In genomic region chr14:6757231-6757536, GRCm38 (mm10) we compare ENCODE assay signal across 12 mouse cellular contexts. TPM values are rescaled to one million over a fixed set of nuclear protein-coding genes. Genes with fewer than 3 reads are reported as not detected.
DNase-seq lines count a peak whose midpoint lies in the region; ATAC-seq and TF ChIP-seq lines count a peak whose summit lies in the region.
"Not testable (repeated sequence)": the region's sequence is repeated elsewhere in the genome, so short reads cannot be mapped to it uniquely, and the experiment has no call there.
"Had no signal": no experiment of that assay in that cellular context is flagged by ENCODE, and none has a peak within 500 bp of the region (broad histone marks: within the 10 kb centered on the region; RNA-seq: fewer than 3 reads in every experiment).

No protein-coding gene starts in this region.

- not testable (repeated sequence) for H3K36me3 ChIP-seq in forebrain, embryonic 14.5 days (ENCODE audit: control insufficient read depth, insufficient read depth, low read length); heart, embryonic 14.5 days (ENCODE audit: control insufficient read depth, insufficient read depth, low read length); intestine, embryonic 14.5 days (ENCODE audit: control insufficient read depth, insufficient read depth, low read length); lung, embryonic 15.5 days; neural tube, embryonic 13.5 days; stomach, postnatal 0 days (ENCODE audit: control insufficient read depth, insufficient read depth, low read length)

- TF ChIP-seq CTCF in stomach, postnatal 0 days (IDR thresholded peaks at IDR 0.05; ENCODE audit: low read depth), result peak; percentile 50

- not testable (repeated sequence) for H3K9ac ChIP-seq in forebrain, embryonic 14.5 days (ENCODE audit: low read length); heart, embryonic 14.5 days (ENCODE audit: low read length); intestine, embryonic 14.5 days (ENCODE audit: low read length); lung, embryonic 15.5 days; neural tube, embryonic 13.5 days; stomach, postnatal 0 days (ENCODE audit: low read length)

- intact Hi-C loops in left cerebral cortex, postnatal 36 days (cut with DNase I), result not testable (repeated sequence)

- H3K9me3 ChIP-seq in forebrain, embryonic 14.5 days (replicated peaks; ENCODE audit: control insufficient read depth, low read length); heart, embryonic 14.5 days (ENCODE audit: control insufficient read depth, low read length); intestine, embryonic 14.5 days (ENCODE audit: control insufficient read depth, low read length); lung, embryonic 15.5 days; neural tube, embryonic 13.5 days; stomach, postnatal 0 days (ENCODE audit: control insufficient read depth, low read length): not testable (repeated sequence)

- not testable (repeated sequence) for H3K4me1 ChIP-seq in forebrain, embryonic 14.5 days (ENCODE audit: control insufficient read depth, insufficient read depth, low read length); heart, embryonic 14.5 days (ENCODE audit: control insufficient read depth in 2 of 2, insufficient read depth in 2 of 2, low read length in 2 of 2); intestine, embryonic 14.5 days (replicated peaks; ENCODE audit: control insufficient read depth, insufficient read depth, low read length); lung, embryonic 15.5 days; neural tube, embryonic 13.5 days (replicated peaks); stomach, postnatal 0 days (replicated peaks; ENCODE audit: control insufficient read depth, insufficient read depth)

- peak overlapping the region; percentile 34 for H3K4me3 ChIP-seq in forebrain, embryonic 14.5 days (ENCODE audit: low read depth, low read length)
- peak overlapping the region in 1 of 2 experiments; percentile 39; a peak in 3 of 4 replicates for H3K4me3 ChIP-seq in heart, embryonic 14.5 days (ENCODE audit: control insufficient read depth in 1 of 2, insufficient read depth in 1 of 2, low read depth in 1 of 2, low read length in 2 of 2)
- H3K4me3 ChIP-seq in intestine, embryonic 14.5 days (ENCODE audit: low read depth, low read length), result 0 out of 2 replicates have a peak overlapping the region, but pooled peaks have one; percentile 28
- peak overlapping the region; percentile 42 for H3K4me3 ChIP-seq in lung, embryonic 15.5 days
- peak overlapping the region; percentile 46 for H3K4me3 ChIP-seq in neural tube, embryonic 13.5 days
- H3K4me3 ChIP-seq in stomach, postnatal 0 days (ENCODE audit: low read depth, low read length), result peak overlapping the region; percentile 24; the same call in 1 of the 2 replicates

- peak; percentile 1 for DNase-seq in cerebellum, adult 9-10 months
- DNase-seq in forebrain, embryonic 14.5 days (ENCODE audit: low spot score); intestine, embryonic 14.5 days (ENCODE audit: low spot score); stomach, postnatal 0 days (ENCODE audit: low spot score): not testable (repeated sequence)
- peak; percentile 5 to 7 for DNase-seq in left cerebral cortex, postnatal 36 days (ENCODE audit: low spot score in 2 of 2)

- not testable (repeated sequence) for H3K27ac ChIP-seq in forebrain, embryonic 14.5 days (ENCODE audit: low read depth, low read length); heart, embryonic 14.5 days (replicated peaks in 1 of 2; ENCODE audit: control insufficient read depth in 1 of 2, insufficient read depth in 1 of 2, low read depth in 2 of 2, low read length in 2 of 2); intestine, embryonic 14.5 days (ENCODE audit: low read depth); lung, embryonic 15.5 days; neural tube, embryonic 13.5 days (replicated peaks); stomach, postnatal 0 days (replicated peaks)

- 3% methylated on average over 4 of the region's 13 CpGs for WGBS in forebrain, embryonic 14.5 days
- 0% methylated on average over 1 of the region's 13 CpGs for WGBS in heart, embryonic 14.5 days
- 0% methylated on average over 2 of the region's 13 CpGs for WGBS in intestine, embryonic 14.5 days
- 0% methylated on average over 5 of the region's 13 CpGs for WGBS in lung, embryonic 15.5 days
- 0% methylated on average over 5 of the region's 13 CpGs for WGBS in neural tube, embryonic 13.5 days
- WGBS in stomach, postnatal 0 days, result 0% methylated on average over 1 of the region's 13 CpGs

- not testable (repeated sequence) for TF ChIP-seq EP300 in stomach, postnatal 0 days (optimal IDR thresholded peaks at IDR 0.05)

- not testable (repeated sequence) for ATAC-seq in forebrain, embryonic 14.5 days; heart, embryonic 14.5 days (ENCODE audit: insufficient number of reproducible peaks, insufficient read depth, low FRiP score, low read depth); intestine, embryonic 14.5 days (replicated peaks; ENCODE audit: low FRiP score, low TSS enrichment, low read depth); lung, embryonic 15.5 days (ENCODE audit: borderline replicate concordance, extremely low read depth, low FRiP score, low TSS enrichment); neural tube, embryonic 13.5 days (ENCODE audit: low read depth); stomach, postnatal 0 days (ENCODE audit: low FRiP score, low TSS enrichment)

- not testable (repeated sequence) for H3K27me3 ChIP-seq in forebrain, embryonic 14.5 days (replicated peaks; ENCODE audit: control insufficient read depth, insufficient read depth, low read length); heart, embryonic 14.5 days (ENCODE audit: control insufficient read depth, insufficient read depth, low read length); intestine, embryonic 14.5 days (replicated peaks; ENCODE audit: control insufficient read depth, insufficient read depth, low read length); lung, embryonic 15.5 days; neural tube, embryonic 13.5 days; stomach, postnatal 0 days (ENCODE audit: control insufficient read depth, insufficient read depth, low read length)

- H3K4me2 ChIP-seq in forebrain, embryonic 14.5 days (ENCODE audit: low read length); intestine, embryonic 14.5 days (ENCODE audit: low read length); stomach, postnatal 0 days (replicated peaks; ENCODE audit: low read depth): not testable (repeated sequence)
- H3K4me2 ChIP-seq in heart, embryonic 14.5 days (ENCODE audit: low read length), result peak overlapping the region; percentile 50; the same call in 1 of the 2 replicates
- H3K4me2 ChIP-seq in lung, embryonic 15.5 days, result peak overlapping the region; percentile 57
- peak overlapping the region; percentile 54 for H3K4me2 ChIP-seq in neural tube, embryonic 13.5 days

RNA-seq across cellular contexts. Expression of gene Gm3636, which starts 15.1 kb away (rescaled TPM):
- 11.1 and 13.1 TPM in 2 replicates for polyA plus RNA-seq in forebrain, embryonic 14.5 days (2014; fragmentation: Nextera tagmentation; extraction: Ambion mirVana)
- polyA plus RNA-seq in heart, embryonic 14.5 days (2014; fragmentation: Nextera tagmentation; extraction: Ambion mirVana), result 8.3 and 13.3 TPM in 2 replicates
- 5.6 and 5.8 TPM in 2 replicates for polyA plus RNA-seq in intestine, embryonic 14.5 days (2014; fragmentation: Nextera tagmentation; extraction: Ambion mirVana)
- 1 to 10 TPM; 1.8 to 4.1 TPM for total RNA-seq in left cerebral cortex, postnatal 36 days (2021)
- 2.9 and 3.0 TPM in 2 replicates for polyA plus RNA-seq in lung, embryonic 15.5 days (2015; fragmentation: Nextera tagmentation; extraction: Ambion mirVana)
- polyA plus RNA-seq in neural tube, embryonic 13.5 days (2015; fragmentation: Nextera tagmentation; extraction: Ambion mirVana), result 13.6 and 14.4 TPM in 2 replicates
- 1.2 and 1.4 TPM in 2 replicates for polyA plus RNA-seq in stomach, postnatal 0 days (2015; fragmentation: Nextera tagmentation; extraction: Ambion mirVana)
- total RNA-seq: adrenal gland, adult 18-20 months had no signal
- polyA plus RNA-seq: large intestine, adult 2 months had no signal

RNA-seq across cellular contexts. Expression of gene Gm8362, which starts 17.0 kb away (rescaled TPM):
- not detected in 2 replicates for polyA plus RNA-seq in forebrain, embryonic 14.5 days (2014; fragmentation: Nextera tagmentation; extraction: Ambion mirVana)
- not detected in 2 replicates for polyA plus RNA-seq in heart, embryonic 14.5 days (2014; fragmentation: Nextera tagmentation; extraction: Ambion mirVana)
- polyA plus RNA-seq in intestine, embryonic 14.5 days (2014; fragmentation: Nextera tagmentation; extraction: Ambion mirVana), result not detected in 2 replicates
- total RNA-seq in left cerebral cortex, postnatal 36 days (2021), result not detected
- polyA plus RNA-seq in lung, embryonic 15.5 days (2015; fragmentation: Nextera tagmentation; extraction: Ambion mirVana), result not detected in 2 replicates
- not detected in 2 replicates for polyA plus RNA-seq in neural tube, embryonic 13.5 days (2015; fragmentation: Nextera tagmentation; extraction: Ambion mirVana)
- polyA plus RNA-seq in stomach, postnatal 0 days (2015; fragmentation: Nextera tagmentation; extraction: Ambion mirVana), result not detected in 2 replicates
- total RNA-seq: adrenal gland, adult 18-20 months; left cerebral cortex, postnatal 14 days had no signal
- polyA plus RNA-seq: C2C12; large intestine, adult 2 months had no signal

RNA-seq across cellular contexts. Expression of gene Gm8050, which starts 37.1 kb away (rescaled TPM):
- polyA plus RNA-seq in forebrain, embryonic 14.5 days (2014; fragmentation: Nextera tagmentation; extraction: Ambion mirVana), result not detected in 2 replicates
- polyA plus RNA-seq in heart, embryonic 14.5 days (2014; fragmentation: Nextera tagmentation; extraction: Ambion mirVana), result not detected in 2 replicates
- not detected in 2 replicates for polyA plus RNA-seq in intestine, embryonic 14.5 days (2014; fragmentation: Nextera tagmentation; extraction: Ambion mirVana)
- total RNA-seq in left cerebral cortex, postnatal 36 days (2021), result not detected
- polyA plus RNA-seq in lung, embryonic 15.5 days (2015; fragmentation: Nextera tagmentation; extraction: Ambion mirVana), result not detected in 2 replicates
- polyA plus RNA-seq in neural tube, embryonic 13.5 days (2015; fragmentation: Nextera tagmentation; extraction: Ambion mirVana), result not detected in 2 replicates
- not detected in 2 replicates for polyA plus RNA-seq in stomach, postnatal 0 days (2015; fragmentation: Nextera tagmentation; extraction: Ambion mirVana)
- total RNA-seq: adrenal gland, adult 18-20 months; left cerebral cortex, postnatal 14 days had no signal
- polyA plus RNA-seq: C2C12; large intestine, adult 2 months had no signal
